Mouse (Mus musculus) CH12.LX (cell line): ENCODE measurements at regions not wholly inside any gene's neighbourhood (a gene's known extent, or its start where the extent isn't known, plus 50 kb on each side); places are given as distances from the start of the nearest gene placed in this dataset.

Source experiments
- CHD2 ChIP-seq: IDR thresholded peaks from 2 replicates; pipeline ENCODE4 v1.6.1; 2011; ENCODE audit warnings: low read length, improper control_type of control experiment
- CTCF ChIP-seq, 2 experiments: IDR thresholded peaks in 1 of 2; conservative IDR thresholded peaks in 1 of 2; 2 replicates each; pipeline ENCODE4 v1.5.1; 2011 to 2012; ENCODE audit warnings: low read depth in 2 of 2, low read length in 2 of 2, improper control_type of control experiment in 1 of 2, inconsistent platforms in 1 of 2, mild to moderate bottlenecking in 1 of 2, moderate library complexity in 1 of 2
- EP300 ChIP-seq: IDR thresholded peaks from 2 replicates; pipeline ENCODE4 v1.6.1; 2011; ENCODE audit warnings: low read length, improper control_type of control experiment
- MAX ChIP-seq: IDR thresholded peaks from 2 replicates; pipeline ENCODE4 v1.6.1; 2011; ENCODE audit warnings: low read length, improper control_type of control experiment
- ZC3H11A ChIP-seq: IDR thresholded peaks from 2 replicates; pipeline ENCODE4 v1.6.1; 2012; ENCODE audit warnings: low read depth, mild to moderate bottlenecking, inconsistent platforms, low read length, improper control_type of control experiment

DNA sequence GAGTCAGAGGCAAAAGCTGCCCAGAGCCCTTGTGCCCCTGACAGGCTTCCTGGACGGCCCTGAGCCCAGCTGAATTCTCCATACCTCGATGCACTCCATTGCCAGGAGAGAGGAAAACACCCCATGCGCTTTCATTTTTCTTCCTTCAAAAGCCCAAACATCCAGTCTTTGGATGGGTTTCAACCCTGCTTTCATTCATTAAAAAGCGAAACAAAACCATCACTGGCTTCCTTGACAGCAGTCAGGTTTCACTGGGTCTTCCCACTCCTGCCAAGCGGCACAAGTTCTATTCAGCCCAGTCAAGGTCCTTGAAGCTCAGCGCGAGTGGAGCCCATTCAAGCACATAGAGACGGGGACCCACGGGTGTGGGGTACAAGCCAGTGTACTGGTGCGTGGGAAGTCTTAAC lies 348.8 kb downstream of the Ankrd50 start:
- TF ChIP-seq CTCF (conservative IDR thresholded peaks at IDR 0.05 in 1 of 2, IDR thresholded peaks at IDR 0.05 in 1 of 2; ENCODE audit: low read depth in 2 of 2, low read length in 2 of 2) = no peak
- TF ChIP-seq ZC3H11A = no peak
- no peak for TF ChIP-seq EP300
- TF ChIP-seq CHD2 = no peak
- TF ChIP-seq MAX = no peak
